Mouse (Mus musculus): ENCODE data around the gene Ice1.

The Ice1 gene

GRCm38 (mm10) chr13:70553456-70553855 is 84.0 kb downstream of the Ice1 start:
- no peak for DNase-seq

GRCm38 (mm10) chr13:70547457-70547856 is 90.0 kb downstream of the Ice1 start:
- DNase-seq, result no peak

GRCm38 (mm10) chr13:70545261-70545660 is 92.2 kb downstream of the Ice1 start:
- DNase-seq, result peak in 1 of 2 experiments; percentile 4

GRCm38 (mm10) chr13:70539842-70540241 is 97.6 kb downstream of the Ice1 start:
- no peak for DNase-seq

- no peak for DNase-seq
Measured at GRCm38 (mm10) chr13:70533412-70533811, 104.0 kb downstream of the Ice1 start.

- no peak for DNase-seq
Measured at GRCm38 (mm10) chr13:70532719-70533118, 104.7 kb downstream of the Ice1 start.

GRCm38 (mm10) chr13:70517651-70518050 is 119.8 kb downstream of the Ice1 start:
- no peak for DNase-seq

- DNase-seq, result no peak
Measured at GRCm38 (mm10) chr13:70515004-70515403, 122.4 kb downstream of the Ice1 start.

- DNase-seq, result no peak
Measured at GRCm38 (mm10) chr13:70510199-70510598, 127.2 kb downstream of the Ice1 start.

- no peak for DNase-seq
Measured at GRCm38 (mm10) chr13:70509375-70510016, 127.9 kb downstream of the Ice1 start.

- no peak for DNase-seq
Measured at GRCm38 (mm10) chr13:70508708-70509374, 128.6 kb downstream of the Ice1 start.

All from cerebellum, postnatal 36 days (tissue).